Comparison of ENCODE assay signal across 9 mouse cellular contexts in genomic region chrX:11629906-11630305, GRCm38 (mm10).
A peak's percentile ranks its signal among the peaks of the same experiment; 100 is the strongest.
DNase-seq lines count a peak whose midpoint lies in the region; ATAC-seq and TF ChIP-seq lines count a peak whose summit lies in the region.
"Had no signal": no experiment of that assay in that cellular context is flagged by ENCODE, and none has a peak within 500 bp of the region (broad histone marks: within the 10 kb centered on the region; RNA-seq: fewer than 3 reads in every experiment).

No protein-coding gene starts in this region.

- no peaks in the 10 kb centered on the region for H3K9me3 ChIP-seq in liver, embryonic 11.5 days (ENCODE audit: control insufficient read depth, low read length)
- no peaks in the 10 kb centered on the region for H3K9me3 ChIP-seq in forebrain, embryonic 12.5 days
- H3K9me3 ChIP-seq: embryonic facial prominence, embryonic 13.5 days; limb, embryonic 12.5 days had no signal

- ATAC-seq in liver, embryonic 11.5 days (replicated peaks; ENCODE audit: low FRiP score): no peak
- no peak for ATAC-seq in Patski
- ATAC-seq in forebrain, embryonic 12.5 days (ENCODE audit: low FRiP score): no peak

- peaks cover 5% of the 10 kb centered on the region; the same call in 1 of the 2 replicates for H3K27me3 ChIP-seq in liver, embryonic 11.5 days (replicated peaks; ENCODE audit: control insufficient read depth, insufficient read depth, low read length)
- H3K27me3 ChIP-seq in Patski: peaks cover 4% of the 10 kb centered on the region
- no peaks in the 10 kb centered on the region for H3K27me3 ChIP-seq in splenic B cell, adult 2 months (ENCODE audit: control insufficient read depth, insufficient read depth, low read length, poor library complexity, severe bottlenecking)
- H3K27me3 ChIP-seq in forebrain, embryonic 12.5 days: peaks cover 13% of the 10 kb centered on the region

- in situ Hi-C loops in Patski (cut with MboI; ENCODE audit: low pct_unique_long_range_greater_than_20kb): no loop called here

- H3K4me2 ChIP-seq in liver, embryonic 11.5 days: no peak overlapping the region
- H3K4me2 ChIP-seq in forebrain, embryonic 12.5 days: no peak overlapping the region
- H3K4me2 ChIP-seq: embryonic facial prominence, embryonic 13.5 days had no signal

- no peak overlapping the region for H3K9ac ChIP-seq in liver, embryonic 11.5 days (ENCODE audit: low read depth, low read length)
- no peak overlapping the region for H3K9ac ChIP-seq in forebrain, embryonic 12.5 days
- H3K9ac ChIP-seq: embryonic facial prominence, embryonic 13.5 days; limb, embryonic 12.5 days had no signal

- H3K4me3 ChIP-seq in liver, embryonic 11.5 days (ENCODE audit: low read depth, low read length): no peak overlapping the region
- H3K4me3 ChIP-seq in forebrain, embryonic 12.5 days (replicated peaks): no peak overlapping the region
- H3K4me3 ChIP-seq: embryonic facial prominence, embryonic 13.5 days; limb, embryonic 12.5 days had no signal

- H3K27ac ChIP-seq in liver, embryonic 11.5 days (ENCODE audit: low read depth, low read length): no peak overlapping the region
- no peak overlapping the region for H3K27ac ChIP-seq in forebrain, embryonic 12.5 days
- H3K27ac ChIP-seq: embryonic facial prominence, embryonic 13.5 days; limb, embryonic 12.5 days had no signal

- POLR2A ChIA-PET in Patski (lab: Charles Lee): no interaction called here

- peak; percentile 71 for TF ChIP-seq CTCF in Patski (IDR thresholded peaks at IDR 0.05)

- H3K4me1 ChIP-seq in liver, embryonic 11.5 days (replicated peaks; ENCODE audit: control insufficient read depth, insufficient read depth, low read length): no peaks in the 10 kb centered on the region
- peaks cover 19% of the 10 kb centered on the region for H3K4me1 ChIP-seq in forebrain, embryonic 12.5 days

- CTCF ChIA-PET in Patski (lab: Charles Lee): interaction anchor here (2.1 kb wide), 1 partner anchor 8 kb away, joined by 5 read pairs; no protein-coding TSS in a partner anchor

- H3K36me3 ChIP-seq in liver, embryonic 11.5 days (ENCODE audit: control insufficient read depth, insufficient read depth, low read length): no peaks in the 10 kb centered on the region
- H3K36me3 ChIP-seq in splenic B cell, adult 2 months (ENCODE audit: control insufficient read depth, insufficient read depth, low read length, poor library complexity, severe bottlenecking): no peaks in the 10 kb centered on the region
- H3K36me3 ChIP-seq in forebrain, embryonic 12.5 days (replicated peaks): no peaks in the 10 kb centered on the region
- H3K36me3 ChIP-seq: embryonic facial prominence, embryonic 13.5 days; limb, embryonic 12.5 days had no signal

- 0% methylated on average over 1 of the region's 1 CpGs for WGBS in liver, embryonic 11.5 days
- WGBS in forebrain, embryonic 12.5 days: 6% methylated on average over 1 of the region's 1 CpGs

- DNase-seq in liver: peak; percentile 7
- DNase-seq in liver, embryonic 11.5 days (ENCODE audit: low spot score): no peak
- no peak for DNase-seq in Patski (ENCODE audit: low read depth, low spot score)
- DNase-seq in cerebellum, postnatal 14 days: peak; percentile 28 to 32
- peak; percentile 53 for DNase-seq in kidney, postnatal 10 days
- peak; percentile 64 for DNase-seq in splenic B cell, adult 2 months (ENCODE audit: low read depth, low spot score)

Comparison
In these comparisons a context has a peak if more than half of its experiments do, and no peak if none do; other contexts are left out.
1. DNase-seq: peak in liver (single experiment), cerebellum, postnatal 14 days (2 of 2), kidney, postnatal 10 days (single experiment) and splenic B cell, adult 2 months (single experiment); none in liver, embryonic 11.5 days (single experiment) and Patski (single experiment).